Mouse (Mus musculus): ENCODE data around the gene Gabrr3. TPM values are rescaled to one million over a fixed set of nuclear protein-coding genes. Genes with fewer than 3 reads are reported as not detected.
"Not testable (repeated sequence)": the region's sequence is repeated elsewhere in the genome, so short reads cannot be mapped to it uniquely, and the experiment has no call there.

Gene Gabrr3
- polyA plus RNA-seq, 1 experiment = not detected

DNA sequence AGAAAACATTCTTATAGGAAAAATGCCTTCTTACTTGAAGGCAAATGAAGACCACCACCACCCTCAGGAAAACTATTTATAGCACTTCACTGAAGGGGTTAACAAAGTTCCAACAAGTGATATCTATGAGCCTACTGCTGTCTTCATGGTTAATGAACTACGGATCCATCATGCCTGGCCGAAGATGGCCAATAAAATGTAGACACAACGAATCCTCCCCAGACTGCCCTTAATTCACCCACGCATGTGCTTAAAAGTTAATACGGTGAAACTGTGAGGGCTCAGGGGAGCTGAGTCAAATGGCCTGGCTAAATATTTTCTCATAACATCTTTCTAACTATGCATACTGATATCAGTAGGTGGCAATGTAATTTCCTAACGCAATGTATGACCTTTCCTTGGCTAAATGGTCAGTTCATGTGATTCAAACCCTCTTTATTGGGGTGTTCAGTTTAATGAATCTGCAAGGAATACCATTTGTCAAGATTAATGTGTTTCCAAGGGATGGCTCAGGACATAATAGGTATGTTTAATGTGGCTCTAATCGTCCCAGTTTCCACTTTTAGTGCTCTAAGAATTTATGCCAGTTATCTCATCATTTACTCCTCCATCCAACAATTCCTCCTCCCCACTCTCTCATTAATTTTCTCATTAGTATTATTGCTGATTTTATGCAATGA is 37.9 kb downstream of the Gabrr3 start:
- no peaks in the 10 kb centered on the region for H3K4me1 ChIP-seq (ENCODE audit: control insufficient read depth, insufficient read depth, insufficient read length, low read length)
- no peak overlapping the region for H3K4me3 ChIP-seq (ENCODE audit: insufficient read depth, low read depth, low read length)
- no peak overlapping the region for H3K27ac ChIP-seq (replicated peaks; ENCODE audit: low read depth, low read length)

GRCm38 (mm10) chr16:59448181-59448580 is 41.0 kb downstream of the Gabrr3 start:
- Histone ChIP-seq H3K27ac (replicated peaks; ENCODE audit: low read depth, low read length) (no peak overlapping the region), H3K4me3 (ENCODE audit: insufficient read depth, low read depth, low read length) (no peak overlapping the region), H3K4me1 (ENCODE audit: control insufficient read depth, insufficient read depth, insufficient read length, low read length) (no peaks in the 10 kb centered on the region)

DNA sequence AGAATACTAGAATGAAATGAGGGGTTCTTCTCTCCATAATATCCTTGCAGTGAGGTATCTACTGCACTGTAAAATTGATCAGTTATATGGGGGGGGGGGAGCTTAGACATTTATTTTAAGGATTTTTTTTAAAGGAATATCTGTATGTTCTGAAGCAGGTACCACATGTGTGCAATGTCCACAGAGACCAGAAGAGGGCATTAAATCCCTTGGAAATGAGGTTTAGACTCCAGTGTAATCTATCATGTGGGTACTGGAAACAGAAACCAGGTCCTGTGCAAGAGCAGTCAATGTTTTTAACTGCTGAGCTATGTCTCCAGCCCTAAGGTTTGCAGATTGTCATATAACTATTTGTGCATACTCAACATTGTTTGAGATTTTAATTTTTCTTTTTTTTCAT is 42.0 kb downstream of the Gabrr3 start:
- no peaks in the 10 kb centered on the region for H3K4me1 ChIP-seq (ENCODE audit: control insufficient read depth, insufficient read depth, insufficient read length, low read length)
- no peak overlapping the region for H3K4me3 ChIP-seq (ENCODE audit: insufficient read depth, low read depth, low read length)
- no peak overlapping the region for H3K27ac ChIP-seq (replicated peaks; ENCODE audit: low read depth, low read length)

- H3K4me1 ChIP-seq (ENCODE audit: control insufficient read depth, insufficient read depth, insufficient read length, low read length) = no peaks in the 10 kb centered on the region
- H3K4me3 ChIP-seq (ENCODE audit: insufficient read depth, low read depth, low read length) = no peak overlapping the region
- no peak overlapping the region for H3K27ac ChIP-seq (replicated peaks; ENCODE audit: low read depth, low read length)
Observed at GRCm38 (mm10) chr16:59451813-59452212, 44.7 kb downstream of the Gabrr3 start.

- not testable (repeated sequence) for H3K4me1 ChIP-seq (ENCODE audit: control insufficient read depth, insufficient read depth, insufficient read length, low read length); H3K4me3 ChIP-seq (ENCODE audit: insufficient read depth, low read depth, low read length); H3K27ac ChIP-seq (replicated peaks; ENCODE audit: low read depth, low read length)
Observed at GRCm38 (mm10) chr16:59459259-59459861, 52.2 kb downstream of the Gabrr3 start.

- Histone ChIP-seq H3K4me3 (ENCODE audit: insufficient read depth, low read depth, low read length) (no peak overlapping the region), H3K4me1 (ENCODE audit: control insufficient read depth, insufficient read depth, insufficient read length, low read length) (no peaks in the 10 kb centered on the region)
Observed at GRCm38 (mm10) chr16:59463567-59463966, 56.4 kb downstream of the Gabrr3 start.

DNA sequence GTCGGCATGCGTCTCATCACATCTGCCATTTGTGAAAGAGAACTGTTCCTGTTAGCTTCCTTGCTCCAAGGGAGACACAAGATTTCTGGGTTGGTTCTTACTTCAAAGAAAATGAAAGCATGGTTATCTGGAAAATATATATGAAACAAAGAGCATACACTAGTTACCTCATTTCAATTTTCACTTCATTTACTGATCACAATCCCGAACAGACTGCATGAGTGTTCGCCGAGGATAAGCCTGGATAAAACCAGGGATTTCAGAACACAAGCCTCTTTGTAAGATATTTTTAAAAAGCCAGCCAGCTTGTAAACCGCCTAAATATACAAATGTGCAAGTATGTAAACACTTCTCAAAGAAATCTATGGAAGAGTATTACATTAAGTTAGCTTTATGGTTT is 56.8 kb downstream of the Gabrr3 start:
- H3K4me1 ChIP-seq (ENCODE audit: control insufficient read depth, insufficient read depth, insufficient read length, low read length) = no peaks in the 10 kb centered on the region
- no peak overlapping the region for H3K27ac ChIP-seq (replicated peaks; ENCODE audit: low read depth, low read length)
- no peak overlapping the region for H3K4me3 ChIP-seq (ENCODE audit: insufficient read depth, low read depth, low read length)

More at GRCm38 (mm10) chr16:59463567-59463966, 56.4 kb downstream of the Gabrr3 start:
- no peak overlapping the region for H3K27ac ChIP-seq (replicated peaks; ENCODE audit: low read depth, low read length)

- no peak overlapping the region for H3K4me3 ChIP-seq (ENCODE audit: insufficient read depth, low read depth, low read length)
- H3K4me1 ChIP-seq (ENCODE audit: control insufficient read depth, insufficient read depth, insufficient read length, low read length) = no peaks in the 10 kb centered on the region
Observed at GRCm38 (mm10) chr16:59469846-59470245, 62.7 kb downstream of the Gabrr3 start.

GRCm38 (mm10) chr16:59471637-59472278 is 64.6 kb downstream of the Gabrr3 start, which contains the start of gene Riox2:
Gene Riox2, plus strand, starts transcription at chr16:59471775.
- Histone ChIP-seq H3K27ac (replicated peaks; ENCODE audit: low read depth, low read length) (peak within 1 kb of the TSS; percentile 31; the same call in 1 of the 2 replicates), H3K4me3 (ENCODE audit: insufficient read depth, low read depth, low read length) (peak within 1 kb of the TSS; percentile 79)

More at GRCm38 (mm10) chr16:59469846-59470245, 62.7 kb downstream of the Gabrr3 start:
- no peak overlapping the region for H3K27ac ChIP-seq (replicated peaks; ENCODE audit: low read depth, low read length)

GRCm38 (mm10) chr16:59472546-59472945 is 65.4 kb downstream of the Gabrr3 start:
- Histone ChIP-seq H3K27ac (replicated peaks; ENCODE audit: low read depth, low read length) (no peak overlapping the region), H3K4me3 (ENCODE audit: insufficient read depth, low read depth, low read length) (peak overlapping the region; percentile 15; the same call in 1 of the 2 replicates), H3K4me1 (ENCODE audit: control insufficient read depth, insufficient read depth, insufficient read length, low read length) (no peaks in the 10 kb centered on the region)

More at GRCm38 (mm10) chr16:59471637-59472278, 64.6 kb downstream of the Gabrr3 start, which contains the start of gene Riox2:
- H3K4me1 ChIP-seq (ENCODE audit: control insufficient read depth, insufficient read depth, insufficient read length, low read length) = no peaks in the 10 kb centered on the region

DNA sequence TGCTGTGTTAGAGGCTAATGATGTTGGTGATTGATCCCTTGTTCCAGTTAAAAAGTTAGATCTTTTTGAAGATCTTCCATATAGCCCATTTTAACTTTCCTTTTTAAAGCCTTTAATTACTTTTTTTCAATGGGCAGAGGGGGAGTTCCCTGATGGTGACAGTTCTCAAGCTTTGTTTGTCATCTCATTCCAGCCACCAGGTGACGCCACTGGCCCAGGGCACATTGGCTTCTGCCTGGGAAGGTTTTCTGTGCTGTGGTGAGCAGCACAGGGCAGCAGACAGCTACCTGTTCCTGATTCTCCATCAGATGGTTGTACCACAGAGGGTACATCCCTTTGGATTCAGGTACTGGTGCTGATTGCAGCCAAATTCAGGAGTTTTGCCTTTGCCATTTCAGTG is 67.7 kb downstream of the Gabrr3 start:
- H3K4me3 ChIP-seq (ENCODE audit: insufficient read depth, low read depth, low read length) = no peak overlapping the region
- no peak overlapping the region for H3K27ac ChIP-seq (replicated peaks; ENCODE audit: low read depth, low read length)
- H3K4me1 ChIP-seq (ENCODE audit: control insufficient read depth, insufficient read depth, insufficient read length, low read length) = no peaks in the 10 kb centered on the region

DNA sequence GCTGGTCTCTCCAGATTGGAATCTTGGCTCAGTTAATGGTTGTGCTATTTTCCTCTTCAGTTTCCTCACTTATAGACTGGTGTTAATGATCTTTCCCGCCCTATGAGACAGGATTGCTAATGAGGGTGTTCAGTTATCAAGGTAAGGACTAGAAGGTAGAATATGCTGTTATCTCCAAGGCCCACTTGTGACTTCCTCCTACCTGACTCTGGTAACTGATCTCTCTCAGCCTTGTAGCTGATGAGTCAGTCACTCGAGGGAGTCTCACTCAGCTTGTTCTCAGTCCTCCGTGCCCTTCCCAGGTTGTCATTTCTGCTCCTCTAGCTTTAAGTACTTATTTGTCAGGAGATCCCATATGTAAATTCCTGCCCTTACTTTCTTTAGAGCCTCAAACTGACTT is 70.8 kb downstream of the Gabrr3 start:
- Histone ChIP-seq H3K4me1 (ENCODE audit: control insufficient read depth, insufficient read depth, insufficient read length, low read length) (no peaks in the 10 kb centered on the region), H3K27ac (replicated peaks; ENCODE audit: low read depth, low read length) (no peak overlapping the region), H3K4me3 (ENCODE audit: insufficient read depth, low read depth, low read length) (no peak overlapping the region)

GRCm38 (mm10) chr16:59487239-59487638 is 80.1 kb downstream of the Gabrr3 start:
- Histone ChIP-seq H3K4me1 (ENCODE audit: control insufficient read depth, insufficient read depth, insufficient read length, low read length) (no peaks in the 10 kb centered on the region), H3K27ac (replicated peaks; ENCODE audit: low read depth, low read length) (no peak overlapping the region), H3K4me3 (ENCODE audit: insufficient read depth, low read depth, low read length) (no peak overlapping the region)

DNA sequence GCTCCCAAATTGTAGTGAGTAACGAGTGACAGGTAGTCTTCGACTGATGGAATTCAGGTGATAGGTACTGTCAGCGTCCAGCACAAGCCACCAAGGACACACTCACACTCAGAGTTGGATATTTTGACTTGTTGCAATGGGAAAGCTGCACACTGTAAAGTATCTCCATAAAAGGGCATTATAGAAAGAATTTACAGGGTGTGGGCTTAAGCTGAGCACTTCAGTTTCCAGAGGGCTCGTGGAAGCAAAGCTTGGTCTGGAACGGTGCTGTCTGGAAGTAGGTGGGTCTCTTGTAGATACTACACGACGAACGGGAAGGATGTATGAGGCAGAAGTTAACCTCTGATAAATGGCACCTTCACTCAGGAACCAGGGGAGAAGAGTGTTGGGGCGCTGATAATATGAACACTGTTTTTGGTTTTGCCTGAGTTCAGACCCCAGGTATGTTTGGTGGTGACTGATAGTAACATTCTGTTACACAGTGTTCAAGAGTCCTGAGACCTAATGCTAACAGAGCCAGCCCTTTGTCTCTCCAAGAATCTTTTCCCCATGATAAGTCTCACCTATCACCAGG is 80.9 kb downstream of the Gabrr3 start:
- Histone ChIP-seq H3K4me3 (ENCODE audit: insufficient read depth, low read depth, low read length) (no peak overlapping the region), H3K27ac (replicated peaks; ENCODE audit: low read depth, low read length) (no peak overlapping the region), H3K4me1 (ENCODE audit: control insufficient read depth, insufficient read depth, insufficient read length, low read length) (no peaks in the 10 kb centered on the region)

GRCm38 (mm10) chr16:59493199-59493598 is 86.1 kb downstream of the Gabrr3 start:
- Histone ChIP-seq H3K27ac (replicated peaks; ENCODE audit: low read depth, low read length) (no peak overlapping the region), H3K4me3 (ENCODE audit: insufficient read depth, low read depth, low read length) (no peak overlapping the region), H3K4me1 (ENCODE audit: control insufficient read depth, insufficient read depth, insufficient read length, low read length) (no peaks in the 10 kb centered on the region)

Data from brown adipose tissue, adult 24 weeks (tissue).